Mouse (Mus musculus) heart, adult 8-10 months (tissue): ENCODE measurements around the gene Fbxo44. TPM values are rescaled to one million over a fixed set of nuclear protein-coding genes. Genes with fewer than 3 reads are reported as not detected.

ENCODE experiments used
- microRNA-seq: library from miRNA; unstranded; fragments of <30 nt; microRNA quantifications from one replicate; pipeline ENCODE4 v1.2.0, GENCODE M21; 2022
- total RNA-seq, 4 experiments: library from RNA; stranded (reverse); gene quantifications; 2 replicates each; pipeline ENCODE4 v1.2.4; 2022

Fbxo44 gene
- total RNA-seq, 4 experiments from 2014 or later: 25.2 to 33.4 (median 25.5) TPM

Small RNAs within 50 kb of the gene (microRNA-seq; reads per million reads assigned to microRNA genes)
- gene Mir7022: not detected

Other genes starting within 250 kb of the Fbxo44 start
- 10 to 100 TPM; 52.7 to 66.9 (median 61.3) TPM for gene Plod1, start 223.7 kb downstream of the Fbxo44 start, total RNA-seq
- 10 to 100 TPM; 35.8 to 43.1 (median 39.7) TPM for gene 2510039O18Rik, start 219.6 kb downstream of the Fbxo44 start, total RNA-seq
- 100 to 1,000 TPM; 107 to 313 (median 216) TPM for gene Nppb, start 174.7 kb downstream of the Fbxo44 start, total RNA-seq
- gene Nppa, start 159.8 kb downstream of the Fbxo44 start, total RNA-seq: 1,000 to 10,000 TPM; 1,499 to 1,940 (median 1,728) TPM
- gene Clcn6, start 121.7 kb downstream of the Fbxo44 start, total RNA-seq: 1 to 10 TPM; 7.1 to 9.8 (median 8.9) TPM
- 1 to 10 TPM; 8.0 to 9.8 (median 8.6) TPM for gene Mthfr, start 121.4 kb downstream of the Fbxo44 start, total RNA-seq
- 10 to 100 TPM; 45.2 to 51.5 (median 48.2) TPM for gene Agtrap, start 72.5 kb downstream of the Fbxo44 start, total RNA-seq
- gene Mad2l2, start 30.1 kb downstream of the Fbxo44 start, total RNA-seq: 10 to 100 TPM in 3 of 4 experiments, 1 to 10 TPM in 1; 6.9 to 13.6 (median 11.7) TPM
- gene Draxin, start 29.8 kb downstream of the Fbxo44 start, total RNA-seq: under 1 TPM; 0.06 to 0.20 (median 0.07) TPM
- gene Fbxo6, start 8.3 kb downstream of the Fbxo44 start, total RNA-seq: 10 to 100 TPM; 36.1 to 44.0 (median 39.6) TPM
- gene Fbxo2, start 139 bp upstream of the Fbxo44 start, total RNA-seq: under 1 TPM; 0.27 to 0.57 (median 0.31) TPM
- gene Disp3, start 127.5 kb upstream of the Fbxo44 start, total RNA-seq: under 1 TPM in 1 of 4 experiments, not detected in 3; 0.06 TPM